Mouse (Mus musculus): ENCODE results near the gene Adam8.

DNA sequence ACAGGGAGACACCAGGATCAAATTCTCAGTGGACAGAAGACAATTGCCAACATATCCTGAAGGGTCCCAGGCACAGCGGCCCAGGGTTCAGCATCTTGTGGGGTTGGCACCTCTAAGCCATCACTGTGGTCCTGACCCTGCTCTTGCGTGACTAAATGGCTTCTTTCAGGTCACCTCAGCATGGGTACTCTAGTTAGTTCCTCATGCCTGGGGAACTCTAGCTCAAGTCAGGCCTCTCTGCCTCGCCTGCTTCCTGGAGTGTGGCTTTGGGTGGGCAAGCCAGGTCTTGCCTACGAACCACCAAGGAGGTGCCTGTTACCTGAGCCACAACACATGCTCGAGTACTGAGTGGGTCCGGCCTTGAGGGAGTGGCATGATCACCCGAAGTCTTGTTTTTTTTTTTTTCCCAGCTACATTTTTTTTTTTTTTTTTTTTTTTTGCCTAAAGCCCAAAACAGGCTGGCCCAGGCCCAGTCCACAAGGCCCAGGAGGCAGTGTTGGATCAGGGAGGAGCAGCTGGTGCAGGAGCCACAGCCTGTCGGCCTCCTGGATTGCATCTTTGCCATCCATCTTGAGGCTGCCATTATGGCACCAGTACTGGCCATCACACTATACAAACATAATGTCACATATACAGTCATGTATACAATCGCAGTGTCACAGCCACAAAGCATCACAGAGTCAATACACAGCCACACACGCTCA lies 22.0 kb downstream of the Adam8 start:
- TF ChIP-seq CTCF (IDR thresholded peaks at IDR 0.05; ENCODE audit: control insufficient read depth, insufficient read depth, low read length), result no peak
- TF ChIP-seq POLR2A (IDR thresholded peaks at IDR 0.05; ENCODE audit: borderline replicate concordance, control insufficient read depth, low read depth, low read length), result no peak

All from bone marrow, adult 2 months (tissue).